Mouse (Mus musculus): ENCODE results near the gene Usp3. TPM values are rescaled to one million over a fixed set of nuclear protein-coding genes. Genes with fewer than 3 reads are reported as not detected.

The Usp3 gene
- polyA plus RNA-seq, 1 experiment: 7.2 TPM

GRCm38 (mm10) chr9:66581694-66582093 lies 11.2 kb downstream of the Usp3 start:
- Histone ChIP-seq H3K4me3 (replicated peaks) (no peak overlapping the region), H3K9me3 (no peaks in the 10 kb centered on the region), H3K4me1 (peaks cover 39% of the 10 kb centered on the region), H3K27me3 (replicated peaks) (no peaks in the 10 kb centered on the region), H3K36me3 (replicated peaks; ENCODE audit: low read length) (peaks cover 14% of the 10 kb centered on the region)
- TF ChIP-seq FLI1 (IDR thresholded peaks at IDR 0.05; ENCODE audit: low read length) (no peak), GATA1 (IDR thresholded peaks at IDR 0.05; ENCODE audit: borderline replicate concordance, low read length) (no peak)

- H3K27me3 ChIP-seq (replicated peaks): no peaks in the 10 kb centered on the region
- no peak overlapping the region for H3K4me3 ChIP-seq (replicated peaks)
- TF ChIP-seq FLI1 (IDR thresholded peaks at IDR 0.05; ENCODE audit: low read length) (no peak), GATA1 (IDR thresholded peaks at IDR 0.05; ENCODE audit: borderline replicate concordance, low read length) (no peak)
- H3K36me3 ChIP-seq (replicated peaks; ENCODE audit: low read length): peaks cover 19% of the 10 kb centered on the region
- peaks cover 42% of the 10 kb centered on the region for H3K4me1 ChIP-seq
- H3K9me3 ChIP-seq: no peaks in the 10 kb centered on the region
Measured at GRCm38 (mm10) chr9:66580722-66581121, 12.2 kb downstream of the Usp3 start.

GRCm38 (mm10) chr9:66575878-66576238 lies 17.1 kb downstream of the Usp3 start:
- Histone ChIP-seq H3K27me3 (replicated peaks) (no peaks in the 10 kb centered on the region), H3K4me3 (replicated peaks) (no peak overlapping the region), H3K4me1 (peaks cover 66% of the 10 kb centered on the region), H3K36me3 (replicated peaks; ENCODE audit: low read length) (peaks cover 26% of the 10 kb centered on the region), H3K9me3 (no peaks in the 10 kb centered on the region)
- no peak for TF ChIP-seq GATA1 (IDR thresholded peaks at IDR 0.05; ENCODE audit: borderline replicate concordance, low read length)
- TF ChIP-seq FLI1 (IDR thresholded peaks at IDR 0.05; ENCODE audit: low read length): no peak

- H3K4me3 ChIP-seq (replicated peaks): no peak overlapping the region
- H3K36me3 ChIP-seq (replicated peaks; ENCODE audit: low read length): peaks cover 25% of the 10 kb centered on the region
- peaks cover 71% of the 10 kb centered on the region for H3K4me1 ChIP-seq
- H3K9me3 ChIP-seq: no peaks in the 10 kb centered on the region
- H3K27me3 ChIP-seq (replicated peaks): no peaks in the 10 kb centered on the region
- TF ChIP-seq GATA1 (IDR thresholded peaks at IDR 0.05; ENCODE audit: borderline replicate concordance, low read length) (no peak), FLI1 (IDR thresholded peaks at IDR 0.05; ENCODE audit: low read length) (no peak)
Measured at GRCm38 (mm10) chr9:66575041-66575877, 17.7 kb downstream of the Usp3 start.

- H3K27me3 ChIP-seq (replicated peaks): no peaks in the 10 kb centered on the region
- H3K9me3 ChIP-seq: no peaks in the 10 kb centered on the region
- H3K4me1 ChIP-seq: peaks cover 72% of the 10 kb centered on the region
- H3K4me3 ChIP-seq (replicated peaks): no peak overlapping the region
- peaks cover 18% of the 10 kb centered on the region for H3K36me3 ChIP-seq (replicated peaks; ENCODE audit: low read length)
- no peak for TF ChIP-seq GATA1 (IDR thresholded peaks at IDR 0.05; ENCODE audit: borderline replicate concordance, low read length)
- TF ChIP-seq FLI1 (IDR thresholded peaks at IDR 0.05; ENCODE audit: low read length): no peak
Measured at GRCm38 (mm10) chr9:66571986-66572700, 20.8 kb downstream of the Usp3 start.

- H3K27me3 ChIP-seq (replicated peaks): no peaks in the 10 kb centered on the region
- TF ChIP-seq GATA1 (IDR thresholded peaks at IDR 0.05; ENCODE audit: borderline replicate concordance, low read length): no peak
- no peak for TF ChIP-seq FLI1 (IDR thresholded peaks at IDR 0.05; ENCODE audit: low read length)
- H3K4me1 ChIP-seq: peaks cover 72% of the 10 kb centered on the region
- H3K4me3 ChIP-seq (replicated peaks): no peak overlapping the region
- peaks cover 18% of the 10 kb centered on the region for H3K36me3 ChIP-seq (replicated peaks; ENCODE audit: low read length)
- no peaks in the 10 kb centered on the region for H3K9me3 ChIP-seq
Measured at GRCm38 (mm10) chr9:66562215-66562614, 30.7 kb downstream of the Usp3 start.

- Histone ChIP-seq H3K4me1 (peaks cover 72% of the 10 kb centered on the region), H3K36me3 (replicated peaks; ENCODE audit: low read length) (peaks cover 18% of the 10 kb centered on the region), H3K4me3 (replicated peaks) (no peak overlapping the region), H3K27me3 (replicated peaks) (no peaks in the 10 kb centered on the region), H3K9me3 (no peaks in the 10 kb centered on the region)
- no peak for TF ChIP-seq FLI1 (IDR thresholded peaks at IDR 0.05; ENCODE audit: low read length)
- TF ChIP-seq GATA1 (IDR thresholded peaks at IDR 0.05; ENCODE audit: borderline replicate concordance, low read length): no peak
Measured at GRCm38 (mm10) chr9:66561496-66561895, 31.4 kb downstream of the Usp3 start.

GRCm38 (mm10) chr9:66560728-66561127 lies 32.2 kb downstream of the Usp3 start:
- H3K4me3 ChIP-seq (replicated peaks): no peak overlapping the region
- no peaks in the 10 kb centered on the region for H3K27me3 ChIP-seq (replicated peaks)
- TF ChIP-seq GATA1 (IDR thresholded peaks at IDR 0.05; ENCODE audit: borderline replicate concordance, low read length): no peak
- no peak for TF ChIP-seq FLI1 (IDR thresholded peaks at IDR 0.05; ENCODE audit: low read length)
- H3K36me3 ChIP-seq (replicated peaks; ENCODE audit: low read length): peaks cover 15% of the 10 kb centered on the region
- H3K9me3 ChIP-seq: no peaks in the 10 kb centered on the region
- peaks cover 68% of the 10 kb centered on the region for H3K4me1 ChIP-seq

GRCm38 (mm10) chr9:66560295-66560694 lies 32.6 kb downstream of the Usp3 start:
- Histone ChIP-seq H3K4me3 (replicated peaks) (peak overlapping the region; percentile 50), H3K9me3 (no peaks in the 10 kb centered on the region), H3K4me1 (peaks cover 66% of the 10 kb centered on the region), H3K27me3 (replicated peaks) (no peaks in the 10 kb centered on the region), H3K36me3 (replicated peaks; ENCODE audit: low read length) (peaks cover 17% of the 10 kb centered on the region)
- TF ChIP-seq FLI1 (IDR thresholded peaks at IDR 0.05; ENCODE audit: low read length) (no peak), GATA1 (IDR thresholded peaks at IDR 0.05; ENCODE audit: borderline replicate concordance, low read length) (no peak)

- Histone ChIP-seq H3K4me1 (peaks cover 62% of the 10 kb centered on the region), H3K9me3 (no peaks in the 10 kb centered on the region), H3K4me3 (replicated peaks) (no peak overlapping the region), H3K27me3 (replicated peaks) (no peaks in the 10 kb centered on the region), H3K36me3 (replicated peaks; ENCODE audit: low read length) (peaks cover 17% of the 10 kb centered on the region)
- TF ChIP-seq GATA1 (IDR thresholded peaks at IDR 0.05; ENCODE audit: borderline replicate concordance, low read length) (no peak), FLI1 (IDR thresholded peaks at IDR 0.05; ENCODE audit: low read length) (no peak)
Measured at GRCm38 (mm10) chr9:66558971-66559370, 34.0 kb downstream of the Usp3 start.

Data from megakaryocyte, embryonic 14.5 days (primary cell).